Mouse (Mus musculus) liver, embryonic 16.5 days (tissue): ENCODE results near the gene Gnao1. TPM values are rescaled to one million over a fixed set of nuclear protein-coding genes. Genes with fewer than 3 reads are reported as not detected.

ENCODE experiments used
- ATAC-seq: fragments of 200-750 bp; cut with Nextera tagmentation; 2 replicates; pipeline ENCODE4 v1.8.0; 2017; ENCODE audit warnings: low read depth, mild to moderate bottlenecking, moderate number of reproducible peaks, moderate library complexity
- H3K27ac ChIP-seq: fragments of 300-500 bp; sonication (generic); 2 replicates; pipeline ENCODE4 v1.5.1; 2014; ENCODE audit warnings: mild to moderate bottlenecking, low read length
- H3K27me3 ChIP-seq: fragments of 300-500 bp; sonication (generic); 2 replicates; pipeline ENCODE4 v1.6.1; 2014; ENCODE audit warnings: low read depth, low read length, mixed read lengths; ENCODE audit not compliant: control insufficient read depth, insufficient read depth
- H3K36me3 ChIP-seq: fragments of 300-500 bp; sonication (generic); 2 replicates; pipeline ENCODE4 v1.6.1; 2014; ENCODE audit warnings: mild to moderate bottlenecking; ENCODE audit not compliant: control insufficient read depth, insufficient read depth
- H3K4me1 ChIP-seq: fragments of 300-500 bp; sonication (generic); 2 replicates; pipeline ENCODE4 v1.6.1; 2014; ENCODE audit warnings: low read depth, low read length, mixed read lengths; ENCODE audit not compliant: control insufficient read depth
- H3K4me2 ChIP-seq: fragments of 300-500 bp; sonication (generic); 2 replicates; pipeline ENCODE4 v1.6.1; 2014; ENCODE audit warnings: low read depth, low read length, mixed read lengths
- H3K4me3 ChIP-seq: fragments of 300-500 bp; sonication (generic); 2 replicates; pipeline ENCODE4 v1.5.1; 2014; ENCODE audit warnings: low read depth, mild to moderate bottlenecking, low read length
- H3K9ac ChIP-seq: fragments of 300-500 bp; sonication (generic); 2 replicates; pipeline ENCODE4 v1.6.1; 2014; ENCODE audit warnings: low read depth, low read length
- H3K9me3 ChIP-seq: fragments of 300-500 bp; sonication (generic); replicated peaks from 2 replicates; pipeline ENCODE4 v1.6.1; 2016; ENCODE audit warnings: low read length; ENCODE audit not compliant: control insufficient read depth
- WGBS: fragments of 180-500 bp; shearing (Covaris S2); extraction: QIAGEN DNeasy Blood & Tissue Kit; methylation state at CpG from one replicate; pipeline ENCODE4 v1.1.7; 2014; ENCODE audit not compliant: insufficient replicate concordance; 5-methylcytosine and 5-hydroxymethylcytosine counted together
- polyA plus RNA-seq: library from polyadenylated mRNA; unstranded; fragments of >200 nt; fragmentation: Nextera tagmentation; extraction: Ambion mirVana; gene quantifications from 2 replicates; pipeline ENCODE4 v1.2.1, GENCODE M21; 2015

Gnao1 gene
- polyA plus RNA-seq, 1 experiment from 2014 or later = 0.33 TPM

- 85% methylated on average over 4 of the region's 4 CpGs for WGBS
- no peak overlapping the region for H3K9ac ChIP-seq
- no peaks in the 10 kb centered on the region for H3K9me3 ChIP-seq
- H3K36me3 ChIP-seq = peaks cover 81% of the 10 kb centered on the region
- no peak overlapping the region for H3K27ac ChIP-seq
- no peak overlapping the region for H3K4me3 ChIP-seq
- H3K4me2 ChIP-seq = no peak overlapping the region
- no peaks in the 10 kb centered on the region; the same call in 1 of the 2 replicates for H3K4me1 ChIP-seq
- H3K27me3 ChIP-seq = no peaks in the 10 kb centered on the region
- ATAC-seq = no peak
Measured at GRCm38 (mm10) chr8:93980141-93980540, 170.4 kb downstream of the Gnao1 start.

DNA sequence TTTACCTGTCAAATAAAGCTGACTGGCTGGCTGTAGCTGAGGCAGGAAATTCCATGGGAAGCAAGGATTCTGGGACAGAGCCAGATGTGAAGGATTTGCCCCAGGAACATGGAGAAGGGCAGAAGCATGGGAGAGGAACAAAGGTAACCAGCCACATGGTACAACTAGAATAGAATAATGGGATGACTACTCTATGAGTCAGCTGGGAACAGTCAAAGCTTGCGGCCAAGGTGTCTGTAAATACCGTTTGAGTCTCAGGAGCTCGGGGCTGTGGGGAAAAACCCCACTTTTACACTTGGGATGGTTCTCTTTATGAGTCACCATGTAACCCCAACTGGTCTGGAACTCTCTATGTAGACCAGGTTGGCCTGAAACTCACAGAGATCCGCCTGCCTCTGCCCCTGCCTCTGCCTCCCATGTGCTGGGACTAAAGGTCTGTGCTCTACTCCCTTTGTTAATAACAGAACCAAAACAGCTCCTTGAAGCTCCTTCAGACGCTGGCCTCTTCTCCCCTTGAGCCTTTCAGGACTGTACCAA lies 172.0 kb downstream of the Gnao1 start:
- peaks cover 76% of the 10 kb centered on the region for H3K36me3 ChIP-seq
- WGBS = 91% methylated on average over 5 of the region's 5 CpGs
- H3K9me3 ChIP-seq = no peaks in the 10 kb centered on the region
- ATAC-seq = no peak
- no peaks in the 10 kb centered on the region for H3K27me3 ChIP-seq
- H3K4me3 ChIP-seq = no peak overlapping the region
- H3K4me1 ChIP-seq = no peaks in the 10 kb centered on the region
- no peak overlapping the region for H3K27ac ChIP-seq
- H3K9ac ChIP-seq = no peak overlapping the region
- H3K4me2 ChIP-seq = no peak overlapping the region

DNA sequence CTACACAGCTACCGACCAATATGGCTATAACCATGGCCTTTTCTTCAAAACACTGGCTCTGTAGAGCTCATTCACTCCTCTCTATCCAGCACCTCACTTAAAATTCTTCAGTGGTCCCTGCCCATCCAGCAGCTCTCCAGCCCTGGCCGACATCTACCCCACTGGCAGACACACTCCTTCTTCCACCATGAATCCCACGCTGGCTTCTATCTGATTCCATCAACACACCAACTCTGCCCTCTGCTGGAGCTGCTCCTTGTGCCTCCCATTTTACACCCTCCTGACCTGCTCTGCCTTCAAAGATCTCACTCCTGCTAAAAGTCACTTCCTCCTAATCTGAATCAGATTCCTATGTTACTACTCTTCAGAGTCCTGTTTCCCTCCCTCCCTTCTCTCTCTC lies 174.1 kb downstream of the Gnao1 start:
- WGBS = 83% methylated on average over 3 of the region's 3 CpGs
- Histone ChIP-seq H3K4me1 (no peaks in the 10 kb centered on the region), H3K9me3 (no peaks in the 10 kb centered on the region), H3K36me3 (peaks cover 69% of the 10 kb centered on the region), H3K4me2 (no peak overlapping the region), H3K27ac (no peak overlapping the region), H3K9ac (no peak overlapping the region), H3K27me3 (no peaks in the 10 kb centered on the region), H3K4me3 (no peak overlapping the region)
- ATAC-seq = no peak

DNA sequence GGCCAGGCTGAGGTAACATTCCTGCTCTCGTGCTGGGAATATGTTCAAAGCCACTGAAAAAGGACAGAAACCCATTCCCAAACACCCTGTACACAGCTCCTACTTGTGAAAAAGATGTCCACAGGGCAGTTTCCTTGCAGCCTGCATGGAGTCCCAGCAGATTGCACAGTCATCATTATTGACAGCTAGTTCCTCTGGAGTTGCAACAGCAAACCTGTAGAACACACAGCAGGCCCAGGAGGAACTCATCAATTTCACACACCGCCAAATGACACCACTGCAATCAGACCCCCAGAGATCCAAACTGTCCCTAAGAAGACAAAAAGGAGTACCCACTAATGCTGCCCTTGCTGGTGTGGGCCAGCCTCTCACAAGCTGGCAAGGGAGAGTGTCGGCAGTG lies 175.0 kb downstream of the Gnao1 start:
- H3K4me1 ChIP-seq = no peaks in the 10 kb centered on the region
- no peak for ATAC-seq
- H3K27me3 ChIP-seq = no peaks in the 10 kb centered on the region
- no peak overlapping the region for H3K27ac ChIP-seq
- H3K36me3 ChIP-seq = peaks cover 64% of the 10 kb centered on the region
- WGBS = 81% methylated on average over 3 of the region's 3 CpGs
- no peak overlapping the region for H3K4me3 ChIP-seq
- no peak overlapping the region for H3K4me2 ChIP-seq
- no peaks in the 10 kb centered on the region for H3K9me3 ChIP-seq
- no peak overlapping the region for H3K9ac ChIP-seq

GRCm38 (mm10) chr8:93989739-93990138 lies 180.0 kb downstream of the Gnao1 start:
- peaks cover 31% of the 10 kb centered on the region for H3K36me3 ChIP-seq
- ATAC-seq = 0 out of 2 replicates have a peak, but pooled peaks have one; percentile 43
- no peaks in the 10 kb centered on the region for H3K9me3 ChIP-seq
- H3K4me3 ChIP-seq = no peak overlapping the region
- WGBS = 87% methylated on average over 4 of the region's 4 CpGs
- H3K9ac ChIP-seq = no peak overlapping the region
- no peaks in the 10 kb centered on the region for H3K27me3 ChIP-seq
- H3K4me1 ChIP-seq = no peaks in the 10 kb centered on the region
- H3K27ac ChIP-seq = no peak overlapping the region
- no peak overlapping the region for H3K4me2 ChIP-seq

- H3K4me1 ChIP-seq = no peaks in the 10 kb centered on the region
- no peak overlapping the region for H3K4me3 ChIP-seq
- WGBS = 81% methylated on average over 2 of the region's 2 CpGs
- H3K27ac ChIP-seq = no peak overlapping the region
- H3K9ac ChIP-seq = no peak overlapping the region
- H3K27me3 ChIP-seq = no peaks in the 10 kb centered on the region
- H3K4me2 ChIP-seq = no peak overlapping the region
- H3K36me3 ChIP-seq = peaks cover 41% of the 10 kb centered on the region
- no peak for ATAC-seq
- no peaks in the 10 kb centered on the region for H3K9me3 ChIP-seq
Measured at GRCm38 (mm10) chr8:93998961-93999360, 189.2 kb downstream of the Gnao1 start.

- 88% methylated on average over 9 of the region's 9 CpGs for WGBS
- Histone ChIP-seq H3K9me3 (no peaks in the 10 kb centered on the region), H3K9ac (no peak overlapping the region), H3K27ac (no peak overlapping the region), H3K4me1 (peaks cover 9% of the 10 kb centered on the region), H3K27me3 (no peaks in the 10 kb centered on the region), H3K4me3 (no peak overlapping the region), H3K36me3 (peaks cover 35% of the 10 kb centered on the region), H3K4me2 (no peak overlapping the region)
- ATAC-seq = no peak
Measured at GRCm38 (mm10) chr8:94004139-94004538, 194.4 kb downstream of the Gnao1 start.

DNA sequence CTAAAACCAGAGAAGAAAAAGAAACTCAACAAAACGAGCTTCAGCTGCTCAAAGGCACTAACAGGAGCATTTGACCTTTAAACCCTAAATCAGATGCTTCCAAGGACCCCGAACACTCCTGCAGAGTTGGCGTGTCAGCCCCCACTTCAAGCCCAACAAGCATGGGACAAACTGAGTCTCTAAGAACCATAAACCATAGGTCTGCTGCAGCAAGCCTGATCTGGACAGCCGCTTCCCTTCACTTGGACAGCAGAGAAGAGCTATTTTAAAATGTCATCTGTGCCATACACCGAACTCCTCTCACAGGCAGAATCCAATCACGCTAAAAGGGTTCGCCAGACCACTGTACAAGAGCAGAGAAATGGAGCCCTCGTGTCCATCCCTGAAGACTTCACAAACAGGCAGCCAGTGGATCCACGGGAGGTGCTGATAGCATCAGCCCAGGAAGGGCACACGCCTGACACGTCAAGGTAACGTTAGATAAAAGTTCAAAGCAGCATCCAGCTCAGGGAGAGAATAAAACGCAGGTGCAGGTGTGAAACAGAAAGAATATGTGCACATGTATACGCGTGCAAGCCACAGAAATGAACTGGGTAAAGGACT lies 199.6 kb downstream of the Gnao1 start:
- Histone ChIP-seq H3K9ac (0 out of 2 replicates have a peak overlapping the region, but pooled peaks have one; percentile 2), H3K36me3 (peaks cover 2% of the 10 kb centered on the region), H3K4me3 (peak overlapping the region; percentile 40; the same call in 1 of the 2 replicates), H3K4me1 (peaks cover 35% of the 10 kb centered on the region), H3K27me3 (no peaks in the 10 kb centered on the region), H3K27ac (peak overlapping the region; percentile 19), H3K4me2 (peak overlapping the region; percentile 57), H3K9me3 (no peaks in the 10 kb centered on the region)
- ATAC-seq = no peak
- WGBS = 43% methylated on average over 15 of the region's 15 CpGs

DNA sequence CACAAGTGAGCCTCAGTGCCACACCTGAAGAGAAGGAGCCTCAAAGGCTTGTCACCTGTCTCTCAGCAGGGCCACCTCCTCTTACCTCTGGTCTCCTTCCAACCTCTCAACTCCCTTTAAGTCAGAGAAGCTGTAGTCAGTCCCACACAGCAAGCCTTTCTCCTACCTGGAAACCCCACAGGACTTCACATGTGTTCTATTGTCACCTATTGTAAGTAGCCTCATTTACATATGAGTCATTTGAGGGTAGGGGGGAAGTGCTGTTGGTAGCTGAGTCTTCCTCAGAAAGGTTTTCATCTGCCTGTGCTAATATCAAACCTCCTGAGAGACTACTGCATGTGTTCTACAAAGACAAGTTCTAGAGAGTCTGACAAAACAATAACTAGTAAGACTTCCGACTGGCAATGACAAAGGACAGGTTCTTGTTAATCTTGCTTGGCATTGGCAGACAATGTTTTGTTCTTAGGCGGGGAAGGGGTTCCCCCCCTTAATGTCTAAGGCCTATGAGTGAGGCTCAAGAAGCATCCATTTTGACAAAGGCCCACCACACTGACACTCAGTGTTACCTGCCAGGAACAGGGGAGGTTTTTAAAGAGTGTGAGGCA lies 200.4 kb downstream of the Gnao1 start:
- H3K36me3 ChIP-seq = peaks cover 2% of the 10 kb centered on the region; the same call in 1 of the 2 replicates
- H3K9me3 ChIP-seq = no peaks in the 10 kb centered on the region
- no peak for ATAC-seq
- H3K4me3 ChIP-seq = peak overlapping the region; percentile 40
- peaks cover 37% of the 10 kb centered on the region for H3K4me1 ChIP-seq
- peak overlapping the region; percentile 57 for H3K4me2 ChIP-seq
- peak overlapping the region; percentile 40 for H3K9ac ChIP-seq
- no peaks in the 10 kb centered on the region for H3K27me3 ChIP-seq
- 45% methylated on average over 2 of the region's 2 CpGs for WGBS
- peak overlapping the region; percentile 58 for H3K27ac ChIP-seq
